Mouse (Mus musculus) liver, embryonic 14.5 days (tissue): ENCODE data around the gene Nop9.

Experiments
- CTCF ChIP-seq: IDR thresholded peaks from 2 replicates; pipeline ENCODE4 v1.5.1; 2016; ENCODE audit warnings: antibody characterized with exemption, low read depth, control low read depth
- EP300 ChIP-seq: IDR thresholded peaks from 2 replicates; pipeline ENCODE4 v1.6.1; 2016; ENCODE audit warnings: antibody characterized with exemption, low read depth

- TF ChIP-seq CTCF: no peak
- no peak for TF ChIP-seq EP300
Observed at GRCm38 (mm10) chr14:55793946-55794345, 48.5 kb downstream of the Nop9 start.
